Mouse (Mus musculus): ENCODE measurements at regions not wholly inside any gene's neighbourhood (a gene's known extent, or its start where the extent isn't known, plus 50 kb on each side); places are given as distances from the start of the nearest gene placed in this dataset.

GRCm38 (mm10) chr8:10878371-10878770 is 129.9 kb downstream of the Irs2 start:
- Histone ChIP-seq H3K36me3 (ENCODE audit: control insufficient read depth in 1 of 2, insufficient read depth in 2 of 2, low read length in 2 of 2) (no peaks in the 10 kb centered on the region), H3K4me1 (ENCODE audit: control insufficient read depth in 1 of 2, insufficient read depth in 2 of 2, low read length in 2 of 2) (no peaks in the 10 kb centered on the region), H3K9ac (ENCODE audit: control insufficient read depth, low read depth, low read length, poor library complexity, severe bottlenecking) (no peak overlapping the region), H3K4me3 (ENCODE audit: control insufficient read depth in 1 of 2, insufficient read depth in 1 of 2, low read depth in 2 of 2, low read length in 2 of 2) (no peak overlapping the region), H3K27ac (ENCODE audit: control insufficient read depth, low read depth, low read length) (no peak overlapping the region), H3K27me3 (ENCODE audit: control insufficient read depth in 1 of 2, insufficient read depth in 2 of 2, low read length in 2 of 2) (peaks cover 0 to 7% of the 10 kb centered on the region in 2 experiments; a peak in 3 of 4 replicates), H3K79me2 (ENCODE audit: control insufficient read depth, insufficient read depth, low read length, poor library complexity) (no peaks in the 10 kb centered on the region), H3K9me3 (replicated peaks; ENCODE audit: insufficient read depth, low read length) (no peaks in the 10 kb centered on the region)
- no peak for DNase-seq (ENCODE audit: low read depth, low spot score)
- TF ChIP-seq MEF2A (IDR thresholded peaks at IDR 0.05; ENCODE audit: extremely low read depth, insufficient replicate concordance, low read depth, low read length, poor library complexity, severe bottlenecking) (no peak), CTCF (IDR thresholded peaks at IDR 0.05 in 2 of 3, conservative IDR thresholded peaks at IDR 0.05 in 1 of 3; ENCODE audit: control insufficient read depth in 1 of 3, insufficient read depth in 1 of 3, low read depth in 2 of 3, low read length in 3 of 3, poor library complexity in 1 of 3, severe bottlenecking in 1 of 3) (no peak), RCOR1 (IDR thresholded peaks at IDR 0.05; ENCODE audit: low read depth, low read length) (no peak), SMC3 (IDR thresholded peaks at IDR 0.05; ENCODE audit: low read depth, low read length) (no peak), HCFC1 (IDR thresholded peaks at IDR 0.05; ENCODE audit: low read depth, low read length) (no peak), GATA1 (IDR thresholded peaks at IDR 0.05; ENCODE audit: low read depth, low read length) (no peak), TAL1 (IDR thresholded peaks at IDR 0.05; ENCODE audit: low read length) (no peak), POLR2A (IDR thresholded peaks at IDR 0.05; ENCODE audit: control insufficient read depth in 1 of 2, insufficient read depth in 1 of 2, low read depth in 1 of 2, low read length in 2 of 2, poor library complexity in 1 of 2) (no peak)

- no peaks in the 10 kb centered on the region for H3K9me3 ChIP-seq (replicated peaks; ENCODE audit: insufficient read depth, low read length)
- no peaks in the 10 kb centered on the region for H3K4me1 ChIP-seq (ENCODE audit: control insufficient read depth in 1 of 2, insufficient read depth in 2 of 2, low read length in 2 of 2)
- no peak for DNase-seq (ENCODE audit: low read depth, low spot score)
- H3K79me2 ChIP-seq (ENCODE audit: control insufficient read depth, insufficient read depth, low read length, poor library complexity): no peaks in the 10 kb centered on the region
- H3K4me3 ChIP-seq (ENCODE audit: control insufficient read depth in 1 of 2, insufficient read depth in 1 of 2, low read depth in 2 of 2, low read length in 2 of 2): no peak overlapping the region
- TF ChIP-seq CHD2 (IDR thresholded peaks at IDR 0.05; ENCODE audit: low read length) (no peak), UBTF (IDR thresholded peaks at IDR 0.05; ENCODE audit: borderline replicate concordance, insufficient read depth, low read depth, low read length) (no peak), MAX (IDR thresholded peaks at IDR 0.05; ENCODE audit: low read length) (no peak), MAZ (IDR thresholded peaks at IDR 0.05; ENCODE audit: low read depth, low read length) (no peak), TCF12 (IDR thresholded peaks at IDR 0.05; ENCODE audit: low read depth, low read length) (no peak), POLR2AphosphoS2 (IDR thresholded peaks at IDR 0.05; ENCODE audit: low read length) (no peak), GABPA (IDR thresholded peaks at IDR 0.05; ENCODE audit: low read depth, low read length) (no peak), CTCF (IDR thresholded peaks at IDR 0.05 in 2 of 3, conservative IDR thresholded peaks at IDR 0.05 in 1 of 3; ENCODE audit: control insufficient read depth in 1 of 3, insufficient read depth in 1 of 3, low read depth in 2 of 3, low read length in 3 of 3, poor library complexity in 1 of 3, severe bottlenecking in 1 of 3) (no peak)
- no peaks in the 10 kb centered on the region for H3K36me3 ChIP-seq (ENCODE audit: control insufficient read depth in 1 of 2, insufficient read depth in 2 of 2, low read length in 2 of 2)
- H3K9ac ChIP-seq (ENCODE audit: control insufficient read depth, low read depth, low read length, poor library complexity, severe bottlenecking): no peak overlapping the region
- no peak overlapping the region for H3K27ac ChIP-seq (ENCODE audit: control insufficient read depth, low read depth, low read length)
- peaks cover 0 to 4% of the 10 kb centered on the region in 2 experiments; a peak in 3 of 4 replicates for H3K27me3 ChIP-seq (ENCODE audit: control insufficient read depth in 1 of 2, insufficient read depth in 2 of 2, low read length in 2 of 2)
Observed at GRCm38 (mm10) chr8:10875170-10875569, 133.1 kb downstream of the Irs2 start.

DNA sequence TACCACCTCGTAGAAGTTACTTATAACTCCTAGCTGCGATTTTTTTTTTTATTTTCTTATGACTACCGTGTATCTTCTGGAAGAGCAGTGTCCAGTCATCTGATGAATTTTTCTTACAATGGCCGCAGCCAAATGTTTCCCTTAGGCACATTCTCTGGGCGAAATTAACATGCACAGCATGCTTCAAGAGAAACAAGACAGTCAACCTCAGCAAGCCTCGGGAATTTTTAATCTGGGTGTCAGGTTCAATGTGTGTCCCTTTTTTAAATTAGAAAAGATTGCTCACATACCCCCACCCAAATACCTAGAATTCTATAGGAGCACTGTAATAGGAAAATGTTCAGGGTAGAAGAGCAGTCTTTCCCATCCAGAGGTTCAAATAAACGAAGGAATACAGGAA is 136.8 kb downstream of the Irs2 start:
- H3K79me2 ChIP-seq (ENCODE audit: control insufficient read depth, insufficient read depth, low read length, poor library complexity): no peaks in the 10 kb centered on the region
- no peaks in the 10 kb centered on the region for H3K36me3 ChIP-seq (ENCODE audit: control insufficient read depth in 1 of 2, insufficient read depth in 2 of 2, low read length in 2 of 2)
- H3K9me3 ChIP-seq (replicated peaks; ENCODE audit: insufficient read depth, low read length): no peaks in the 10 kb centered on the region
- DNase-seq (ENCODE audit: low read depth, low spot score): no peak
- TF ChIP-seq POLR2A (IDR thresholded peaks at IDR 0.05; ENCODE audit: control insufficient read depth in 1 of 2, insufficient read depth in 1 of 2, low read depth in 1 of 2, low read length in 2 of 2, poor library complexity in 1 of 2) (no peak), SMC3 (IDR thresholded peaks at IDR 0.05; ENCODE audit: low read depth, low read length) (no peak), RCOR1 (IDR thresholded peaks at IDR 0.05; ENCODE audit: low read depth, low read length) (no peak), E2F4 (IDR thresholded peaks at IDR 0.05; ENCODE audit: borderline replicate concordance, low read depth, low read length) (no peak), NELFE (IDR thresholded peaks at IDR 0.05; ENCODE audit: low read depth, low read length) (no peak), GATA1 (IDR thresholded peaks at IDR 0.05; ENCODE audit: low read depth, low read length) (no peak), RAD21 (IDR thresholded peaks at IDR 0.05; ENCODE audit: low read depth, low read length) (no peak), UBTF (IDR thresholded peaks at IDR 0.05; ENCODE audit: borderline replicate concordance, insufficient read depth, low read depth, low read length) (no peak), BHLHE40 (IDR thresholded peaks at IDR 0.05; ENCODE audit: borderline replicate concordance, low read depth, low read length) (no peak), TBP (IDR thresholded peaks at IDR 0.05; ENCODE audit: low read depth, low read length) (no peak), GABPA (IDR thresholded peaks at IDR 0.05; ENCODE audit: low read depth, low read length) (no peak), CHD2 (IDR thresholded peaks at IDR 0.05; ENCODE audit: low read length) (no peak), CHD1 (IDR thresholded peaks at IDR 0.05; ENCODE audit: low read depth, low read length) (no peak), ETS1 (IDR thresholded peaks at IDR 0.05; ENCODE audit: low read depth, low read length) (no peak), ZMIZ1 (IDR thresholded peaks at IDR 0.05; ENCODE audit: low read depth, low read length) (no peak), TCF12 (IDR thresholded peaks at IDR 0.05; ENCODE audit: low read depth, low read length) (no peak), USF1 (IDR thresholded peaks at IDR 0.05; ENCODE audit: low read depth, low read length) (no peak)
- H3K9ac ChIP-seq (ENCODE audit: control insufficient read depth, low read depth, low read length, poor library complexity, severe bottlenecking): no peak overlapping the region
- no peak overlapping the region for H3K4me3 ChIP-seq (ENCODE audit: control insufficient read depth in 1 of 2, insufficient read depth in 1 of 2, low read depth in 2 of 2, low read length in 2 of 2)
- H3K27me3 ChIP-seq (ENCODE audit: control insufficient read depth in 1 of 2, insufficient read depth in 2 of 2, low read length in 2 of 2): peaks cover 0 to 5% of the 10 kb centered on the region in 2 experiments; a peak in 3 of 4 replicates
- no peak overlapping the region for H3K27ac ChIP-seq (ENCODE audit: control insufficient read depth, low read depth, low read length)
- H3K4me1 ChIP-seq (ENCODE audit: control insufficient read depth in 1 of 2, insufficient read depth in 2 of 2, low read length in 2 of 2): no peaks in the 10 kb centered on the region
